Mouse (Mus musculus): Measurements from ENCODE around the gene Evi2b. TPM values are rescaled to one million over a fixed set of nuclear protein-coding genes. Genes with fewer than 3 reads are reported as not detected.

Evi2b gene
- polyA plus RNA-seq (2014; fragmentation: Illumina TruSeq; extraction: RNeasy Lipid Tissue Mini Kit (QIAGEN cat#74804); ENCODE audit: insufficient read depth, low read depth, low replicate concordance): 11.4 TPM

DNA sequence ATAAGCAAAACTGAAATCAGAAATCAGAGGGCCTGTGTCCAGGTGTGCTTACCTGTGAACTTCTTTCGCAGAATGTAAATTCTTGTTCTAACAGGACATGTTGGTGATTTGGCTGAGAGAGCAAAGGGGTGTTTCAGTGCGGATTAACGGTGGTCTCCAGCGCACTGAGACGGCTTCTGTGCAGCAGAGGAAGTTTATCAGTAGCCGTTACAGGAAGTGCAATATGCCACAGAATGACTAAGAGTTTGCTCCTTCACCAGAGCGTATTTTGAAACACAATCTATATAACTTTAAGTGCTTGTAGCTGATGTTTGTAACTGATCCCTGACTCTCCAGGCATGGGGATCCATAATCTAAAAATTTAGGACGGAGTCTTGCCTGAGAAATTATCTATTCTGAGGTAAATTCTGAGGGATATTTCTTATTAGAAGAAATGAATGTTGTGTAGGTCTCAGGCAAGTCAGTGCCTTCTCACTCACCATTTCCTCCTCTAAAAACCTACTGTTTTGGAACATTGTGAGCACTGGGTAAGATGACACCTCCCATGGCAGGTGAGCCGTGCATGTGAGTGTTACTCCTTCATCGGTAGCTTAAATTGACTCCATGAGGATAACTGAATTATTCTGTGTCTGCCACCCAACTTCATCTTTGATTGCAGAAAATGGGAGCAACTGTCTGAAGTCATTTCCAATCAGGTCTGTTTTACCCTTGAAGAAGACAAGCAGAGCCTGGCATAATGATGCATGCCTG is at the start of gene Evi2b:
Gene Evi2b, minus strand, starts transcription at position 203 of the 750 bp plus-strand sequence.

DNA sequence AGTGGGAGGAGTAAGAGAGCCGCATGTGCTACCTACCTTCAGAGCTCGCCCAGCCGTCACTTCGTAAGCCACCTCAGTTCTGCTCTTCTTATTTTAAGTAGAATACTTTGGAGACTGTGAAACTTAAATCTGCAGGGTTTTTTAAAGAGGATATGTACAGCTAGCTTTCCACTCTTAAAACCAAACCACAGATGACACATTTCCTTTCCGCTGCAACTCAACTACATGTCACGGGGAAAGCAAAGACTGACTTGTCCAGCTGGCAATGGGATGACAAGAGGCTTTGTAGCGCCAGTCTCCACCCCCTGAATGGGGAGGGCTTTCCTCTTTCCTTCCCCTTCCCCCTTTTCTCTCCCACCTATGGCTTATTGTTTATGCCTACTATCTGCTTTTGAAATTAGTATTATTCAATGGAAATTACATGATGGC is 6.8 kb upstream of the Evi2b start, which contains the start of the genes Evi2 and Evi2a:
Gene Evi2, minus strand, starts transcription at position 257 of the 429 bp plus-strand sequence.
Gene Evi2a, minus strand, starts transcription at position 277 of the 429 bp plus-strand sequence.

DNA sequence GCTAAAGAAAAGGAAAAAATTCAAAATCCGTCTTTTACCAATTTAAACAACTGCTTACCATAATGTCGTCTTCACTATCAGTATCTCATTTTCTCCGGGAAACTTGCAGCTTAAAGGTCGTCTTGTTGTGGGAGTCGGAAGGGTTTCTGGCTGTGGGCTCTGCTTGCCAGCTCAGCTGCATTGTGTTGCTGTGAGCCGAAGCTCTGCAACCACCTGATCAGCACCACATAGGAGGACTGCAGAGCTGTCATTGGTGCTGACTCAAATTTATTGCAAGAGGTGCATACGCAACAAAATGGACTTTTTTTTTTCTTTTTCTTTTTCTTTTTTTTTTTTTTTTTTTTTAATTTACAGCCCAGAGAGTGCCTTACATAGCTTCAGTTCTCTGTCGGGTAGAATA is 19.7 kb downstream of the Evi2b start, which contains the start of gene Omg:
Gene Omg, minus strand, starts transcription at position 240 of the 400 bp plus-strand sequence.

Other genes starting within 250 kb of the Evi2b start
- gene Gm9964, start 226.9 kb downstream of the Evi2b start, polyA plus RNA-seq (2014; fragmentation: Illumina TruSeq; extraction: RNeasy Lipid Tissue Mini Kit (QIAGEN cat#74804); ENCODE audit: insufficient read depth, low read depth, low replicate concordance): not detected
- gene Nf1, start 184.1 kb downstream of the Evi2b start, polyA plus RNA-seq (2014; fragmentation: Illumina TruSeq; extraction: RNeasy Lipid Tissue Mini Kit (QIAGEN cat#74804); ENCODE audit: insufficient read depth, low read depth, low replicate concordance): 4.5 TPM
- gene Omg, start 19.7 kb downstream of the Evi2b start, polyA plus RNA-seq (2014; fragmentation: Illumina TruSeq; extraction: RNeasy Lipid Tissue Mini Kit (QIAGEN cat#74804); ENCODE audit: insufficient read depth, low read depth, low replicate concordance): not detected
- gene Evi2, start 6.8 kb upstream of the Evi2b start, polyA plus RNA-seq (2014; fragmentation: Illumina TruSeq; extraction: RNeasy Lipid Tissue Mini Kit (QIAGEN cat#74804); ENCODE audit: insufficient read depth, low read depth, low replicate concordance): 0.55 TPM
- gene Evi2a, start 6.8 kb upstream of the Evi2b start, polyA plus RNA-seq (2014; fragmentation: Illumina TruSeq; extraction: RNeasy Lipid Tissue Mini Kit (QIAGEN cat#74804); ENCODE audit: insufficient read depth, low read depth, low replicate concordance): 14.8 TPM
- 1.9 TPM for gene Rab11fip4, start 67.5 kb upstream of the Evi2b start, polyA plus RNA-seq (2014; fragmentation: Illumina TruSeq; extraction: RNeasy Lipid Tissue Mini Kit (QIAGEN cat#74804); ENCODE audit: insufficient read depth, low read depth, low replicate concordance)

Measured in lung, adult 10 weeks (tissue).